Mouse (Mus musculus): ENCODE data around the gene Zc3h13. TPM values are rescaled to one million over a fixed set of nuclear protein-coding genes. Genes with fewer than 3 reads are reported as not detected.

Gene Zc3h13
- polyA plus RNA-seq, 1 experiment from 2014 or later = 38.5 TPM

- H3K4me3 ChIP-seq (ENCODE audit: low read length) = no peak overlapping the region
- H3K27me3 ChIP-seq (replicated peaks; ENCODE audit: control insufficient read depth, insufficient read depth, low read length) = no peaks in the 10 kb centered on the region
- no peaks in the 10 kb centered on the region for H3K4me1 ChIP-seq (ENCODE audit: control insufficient read depth, insufficient read depth, low read depth, low read length)
- ATAC-seq = no peak
- no peaks in the 10 kb centered on the region for H3K9me3 ChIP-seq (ENCODE audit: control insufficient read depth, low read length)
- no peak overlapping the region for H3K9ac ChIP-seq (ENCODE audit: low read depth, low read length)
- no peak overlapping the region for H3K27ac ChIP-seq (ENCODE audit: low read depth, low read length)
- 89% methylated on average over 5 of the region's 5 CpGs for WGBS
- H3K4me2 ChIP-seq (ENCODE audit: low read length) = no peak overlapping the region
- H3K36me3 ChIP-seq (ENCODE audit: control insufficient read depth, insufficient read depth, low read length) = peaks cover 11% of the 10 kb centered on the region; the same call in 1 of the 2 replicates
Measured at GRCm38 (mm10) chr14:75346041-75346440, 61.9 kb downstream of the Zc3h13 start.

DNA sequence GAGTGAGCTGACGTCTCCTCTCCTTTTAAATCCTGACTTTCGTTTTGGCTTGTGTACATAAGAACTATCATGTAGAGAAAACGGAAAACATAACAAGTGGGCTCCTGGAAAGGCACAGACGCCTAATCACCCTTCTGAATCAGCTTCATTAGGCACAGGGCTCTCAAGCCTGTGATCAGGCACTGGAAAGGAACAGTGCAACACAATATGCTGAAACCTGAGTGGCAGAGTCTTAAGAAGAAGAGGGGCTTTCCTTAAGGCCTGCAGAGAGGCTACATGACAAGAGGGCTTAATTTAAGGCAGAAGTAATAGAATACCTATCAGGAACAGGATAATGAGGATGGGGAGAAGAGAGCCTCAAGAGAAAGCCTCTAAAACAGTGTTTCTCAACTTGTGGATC is 67.5 kb downstream of the Zc3h13 start:
- Histone ChIP-seq H3K36me3 (ENCODE audit: control insufficient read depth, insufficient read depth, low read length) (no peaks in the 10 kb centered on the region), H3K27ac (ENCODE audit: low read depth, low read length) (no peak overlapping the region), H3K4me3 (ENCODE audit: low read length) (no peak overlapping the region), H3K9ac (ENCODE audit: low read depth, low read length) (no peak overlapping the region), H3K9me3 (ENCODE audit: control insufficient read depth, low read length) (no peaks in the 10 kb centered on the region), H3K4me1 (ENCODE audit: control insufficient read depth, insufficient read depth, low read depth, low read length) (no peaks in the 10 kb centered on the region), H3K27me3 (replicated peaks; ENCODE audit: control insufficient read depth, insufficient read depth, low read length) (no peaks in the 10 kb centered on the region), H3K4me2 (ENCODE audit: low read length) (no peak overlapping the region)
- WGBS = 53% methylated on average over 4 of the region's 4 CpGs
- no peak for ATAC-seq

DNA sequence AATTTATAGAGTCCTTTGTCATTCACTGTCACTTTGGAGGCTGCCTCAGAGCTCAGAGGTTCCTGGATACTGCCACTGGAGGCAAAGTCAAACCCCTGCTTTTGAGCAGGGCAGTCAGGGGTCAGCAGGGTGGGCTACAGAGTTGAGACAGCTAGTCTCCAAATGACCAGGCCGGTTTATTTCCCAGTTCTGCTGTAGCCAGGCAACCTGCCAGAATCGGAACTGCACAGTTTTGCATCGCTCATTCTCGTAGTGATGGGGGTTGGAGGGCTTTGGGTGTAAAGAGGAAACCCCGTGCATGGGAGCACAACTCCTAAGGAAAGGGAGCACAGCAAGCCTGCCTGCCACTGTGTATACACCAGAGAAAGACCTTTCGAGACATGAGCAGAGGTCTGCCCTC is 79.1 kb downstream of the Zc3h13 start:
- no peak for ATAC-seq

DNA sequence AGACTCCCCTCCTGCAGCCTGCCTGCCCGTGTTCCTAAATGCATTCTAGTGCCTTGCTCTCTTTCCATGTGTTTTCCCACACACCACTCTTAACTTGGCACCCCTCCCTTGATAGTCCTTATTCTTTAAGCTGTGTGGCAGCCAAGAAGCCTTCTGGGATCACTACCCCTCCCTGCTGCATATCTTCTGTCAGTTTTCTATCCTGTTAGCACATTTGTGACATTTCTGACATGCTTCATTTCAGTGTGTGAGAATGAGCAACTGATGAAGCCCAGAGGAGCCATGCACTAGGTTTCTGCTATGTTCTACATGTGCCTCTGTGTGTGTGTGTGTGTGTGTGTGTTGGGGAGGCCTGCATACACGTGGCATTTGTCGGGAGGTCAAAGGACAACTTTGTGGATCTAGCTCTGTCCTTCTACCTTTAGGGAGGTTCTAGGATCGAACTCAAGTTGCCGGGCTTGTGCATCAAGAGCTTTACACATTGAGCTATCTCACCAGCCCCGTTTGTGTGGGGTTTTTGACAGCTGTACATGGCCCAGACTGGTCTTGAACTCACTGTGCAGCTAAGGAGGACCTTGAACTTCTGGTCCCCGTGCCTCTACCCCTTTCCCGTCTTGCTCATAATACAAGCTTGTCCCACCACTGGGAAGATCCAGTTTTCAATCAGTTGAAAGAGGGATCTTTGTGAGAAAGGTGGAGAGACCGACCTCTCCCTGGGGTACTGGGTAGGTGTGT is 81.3 kb downstream of the Zc3h13 start:
- 87% methylated on average over 9 of the region's 9 CpGs for WGBS
- Histone ChIP-seq H3K4me1 (ENCODE audit: control insufficient read depth, insufficient read depth, low read depth, low read length) (no peaks in the 10 kb centered on the region), H3K4me3 (ENCODE audit: low read length) (no peak overlapping the region), H3K27ac (ENCODE audit: low read depth, low read length) (no peak overlapping the region), H3K4me2 (ENCODE audit: low read length) (no peak overlapping the region), H3K27me3 (replicated peaks; ENCODE audit: control insufficient read depth, insufficient read depth, low read length) (no peaks in the 10 kb centered on the region), H3K36me3 (ENCODE audit: control insufficient read depth, insufficient read depth, low read length) (no peaks in the 10 kb centered on the region), H3K9ac (ENCODE audit: low read depth, low read length) (no peak overlapping the region), H3K9me3 (ENCODE audit: control insufficient read depth, low read length) (no peaks in the 10 kb centered on the region)
- no peak for ATAC-seq

More for the DNA sequence above, 79.1 kb downstream of the Zc3h13 start:
- Histone ChIP-seq H3K27ac (ENCODE audit: low read depth, low read length) (no peak overlapping the region), H3K4me3 (ENCODE audit: low read length) (no peak overlapping the region), H3K36me3 (ENCODE audit: control insufficient read depth, insufficient read depth, low read length) (no peaks in the 10 kb centered on the region), H3K4me1 (ENCODE audit: control insufficient read depth, insufficient read depth, low read depth, low read length) (no peaks in the 10 kb centered on the region), H3K4me2 (ENCODE audit: low read length) (no peak overlapping the region), H3K9ac (ENCODE audit: low read depth, low read length) (no peak overlapping the region), H3K27me3 (replicated peaks; ENCODE audit: control insufficient read depth, insufficient read depth, low read length) (no peaks in the 10 kb centered on the region), H3K9me3 (ENCODE audit: control insufficient read depth, low read length) (no peaks in the 10 kb centered on the region)
- WGBS = 45% methylated on average over 6 of the region's 6 CpGs

GRCm38 (mm10) chr14:75366741-75367140 is 82.6 kb downstream of the Zc3h13 start:
- Histone ChIP-seq H3K36me3 (ENCODE audit: control insufficient read depth, insufficient read depth, low read length) (no peaks in the 10 kb centered on the region), H3K9ac (ENCODE audit: low read depth, low read length) (no peak overlapping the region), H3K4me2 (ENCODE audit: low read length) (no peak overlapping the region), H3K9me3 (ENCODE audit: control insufficient read depth, low read length) (no peaks in the 10 kb centered on the region), H3K4me1 (ENCODE audit: control insufficient read depth, insufficient read depth, low read depth, low read length) (no peaks in the 10 kb centered on the region), H3K27me3 (replicated peaks; ENCODE audit: control insufficient read depth, insufficient read depth, low read length) (no peaks in the 10 kb centered on the region), H3K27ac (ENCODE audit: low read depth, low read length) (no peak overlapping the region), H3K4me3 (ENCODE audit: low read length) (no peak overlapping the region)
- ATAC-seq = peak; percentile 42; the same call in 1 of the 2 replicates
- 21% methylated on average over 11 of the region's 11 CpGs for WGBS

- no peak for ATAC-seq
- no peaks in the 10 kb centered on the region for H3K4me1 ChIP-seq (ENCODE audit: control insufficient read depth, insufficient read depth, low read depth, low read length)
- 57% methylated on average over 3 of the region's 3 CpGs for WGBS
- H3K4me2 ChIP-seq (ENCODE audit: low read length) = no peak overlapping the region
- no peak overlapping the region for H3K9ac ChIP-seq (ENCODE audit: low read depth, low read length)
- H3K27me3 ChIP-seq (replicated peaks; ENCODE audit: control insufficient read depth, insufficient read depth, low read length) = no peaks in the 10 kb centered on the region
- H3K27ac ChIP-seq (ENCODE audit: low read depth, low read length) = no peak overlapping the region
- no peaks in the 10 kb centered on the region for H3K9me3 ChIP-seq (ENCODE audit: control insufficient read depth, low read length)
- H3K4me3 ChIP-seq (ENCODE audit: low read length) = no peak overlapping the region
- no peaks in the 10 kb centered on the region for H3K36me3 ChIP-seq (ENCODE audit: control insufficient read depth, insufficient read depth, low read length)
Measured at GRCm38 (mm10) chr14:75367503-75367902, 83.3 kb downstream of the Zc3h13 start.

GRCm38 (mm10) chr14:75369880-75370279 is 85.7 kb downstream of the Zc3h13 start:
- no peak overlapping the region for H3K4me3 ChIP-seq (ENCODE audit: low read length)
- H3K27ac ChIP-seq (ENCODE audit: low read depth, low read length) = no peak overlapping the region
- no peaks in the 10 kb centered on the region for H3K27me3 ChIP-seq (replicated peaks; ENCODE audit: control insufficient read depth, insufficient read depth, low read length)
- ATAC-seq = peak; percentile 71; the same call in 1 of the 2 replicates
- no peaks in the 10 kb centered on the region for H3K4me1 ChIP-seq (ENCODE audit: control insufficient read depth, insufficient read depth, low read depth, low read length)
- no peak overlapping the region for H3K4me2 ChIP-seq (ENCODE audit: low read length)
- H3K9ac ChIP-seq (ENCODE audit: low read depth, low read length) = no peak overlapping the region
- 46% methylated on average over 5 of the region's 5 CpGs for WGBS
- H3K9me3 ChIP-seq (ENCODE audit: control insufficient read depth, low read length) = no peaks in the 10 kb centered on the region
- H3K36me3 ChIP-seq (ENCODE audit: control insufficient read depth, insufficient read depth, low read length) = no peaks in the 10 kb centered on the region

- Histone ChIP-seq H3K4me1 (ENCODE audit: control insufficient read depth, insufficient read depth, low read depth, low read length) (peaks cover 2% of the 10 kb centered on the region), H3K36me3 (ENCODE audit: control insufficient read depth, insufficient read depth, low read length) (no peaks in the 10 kb centered on the region), H3K27ac (ENCODE audit: low read depth, low read length) (no peak overlapping the region), H3K27me3 (replicated peaks; ENCODE audit: control insufficient read depth, insufficient read depth, low read length) (no peaks in the 10 kb centered on the region), H3K9ac (ENCODE audit: low read depth, low read length) (no peak overlapping the region), H3K4me3 (ENCODE audit: low read length) (no peak overlapping the region), H3K9me3 (ENCODE audit: control insufficient read depth, low read length) (no peaks in the 10 kb centered on the region), H3K4me2 (ENCODE audit: low read length) (no peak overlapping the region)
- ATAC-seq = peak; percentile 77
- WGBS = 51% methylated on average over 11 of the region's 11 CpGs
Measured at GRCm38 (mm10) chr14:75375006-75375598, 90.9 kb downstream of the Zc3h13 start.

- Histone ChIP-seq H3K4me2 (ENCODE audit: low read length) (no peak overlapping the region), H3K27me3 (replicated peaks; ENCODE audit: control insufficient read depth, insufficient read depth, low read length) (no peaks in the 10 kb centered on the region), H3K27ac (ENCODE audit: low read depth, low read length) (no peak overlapping the region), H3K9me3 (ENCODE audit: control insufficient read depth, low read length) (no peaks in the 10 kb centered on the region), H3K4me1 (ENCODE audit: control insufficient read depth, insufficient read depth, low read depth, low read length) (peaks cover 2% of the 10 kb centered on the region), H3K4me3 (ENCODE audit: low read length) (no peak overlapping the region), H3K9ac (ENCODE audit: low read depth, low read length) (no peak overlapping the region), H3K36me3 (ENCODE audit: control insufficient read depth, insufficient read depth, low read length) (no peaks in the 10 kb centered on the region)
- no peak for ATAC-seq
- WGBS = 51% methylated on average over 2 of the region's 2 CpGs
Measured at GRCm38 (mm10) chr14:75376256-75376655, 92.1 kb downstream of the Zc3h13 start.
